Mouse (Mus musculus): Measurements from ENCODE around the gene Sf3b3. TPM values are rescaled to one million over a fixed set of nuclear protein-coding genes. Genes with fewer than 3 reads are reported as not detected.

Gene Sf3b3
- polyA plus RNA-seq, 1 experiment from 2014 or later = 75.4 TPM

DNA sequence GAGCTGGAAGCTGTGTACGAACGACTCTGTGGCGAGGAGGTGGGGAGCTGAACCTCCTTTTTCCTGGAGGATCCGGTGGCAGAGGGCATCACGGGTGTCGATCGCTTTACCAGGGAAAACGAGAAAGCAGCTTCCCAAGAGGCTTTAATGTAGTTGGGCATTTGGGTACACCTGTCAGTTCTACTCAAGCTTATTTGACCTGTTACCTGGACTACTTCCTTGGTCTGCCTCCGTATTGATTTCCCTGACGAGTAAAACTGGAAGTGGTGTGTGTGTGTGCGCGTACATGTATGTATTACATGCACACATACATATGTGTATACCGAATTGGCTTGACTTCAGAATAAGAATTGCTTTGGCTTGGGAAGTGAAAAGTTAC is 573 bp upstream of the Sf3b3 start:
- DNase-seq (no peak), ATAC-seq (ENCODE audit: low read depth) (peak; percentile 37)
- Histone ChIP-seq H3K36me3 (peaks cover 53% of the 10 kb centered on the region), H3K27me3 (no peaks in the 10 kb centered on the region), H3K4me1 (replicated peaks) (peaks cover 41% of the 10 kb centered on the region), H3K4me2 (peak overlapping the region; percentile 87), H3K4me3 (replicated peaks) (peak overlapping the region; percentile 83), H3K9ac (peak overlapping the region; percentile 93), H3K27ac (peak overlapping the region; percentile 83), H3K9me3 (replicated peaks) (no peaks in the 10 kb centered on the region)
- WGBS (ENCODE audit: insufficient replicate concordance) = under 1% methylated on average over 13 of the region's 13 CpGs

DNA sequence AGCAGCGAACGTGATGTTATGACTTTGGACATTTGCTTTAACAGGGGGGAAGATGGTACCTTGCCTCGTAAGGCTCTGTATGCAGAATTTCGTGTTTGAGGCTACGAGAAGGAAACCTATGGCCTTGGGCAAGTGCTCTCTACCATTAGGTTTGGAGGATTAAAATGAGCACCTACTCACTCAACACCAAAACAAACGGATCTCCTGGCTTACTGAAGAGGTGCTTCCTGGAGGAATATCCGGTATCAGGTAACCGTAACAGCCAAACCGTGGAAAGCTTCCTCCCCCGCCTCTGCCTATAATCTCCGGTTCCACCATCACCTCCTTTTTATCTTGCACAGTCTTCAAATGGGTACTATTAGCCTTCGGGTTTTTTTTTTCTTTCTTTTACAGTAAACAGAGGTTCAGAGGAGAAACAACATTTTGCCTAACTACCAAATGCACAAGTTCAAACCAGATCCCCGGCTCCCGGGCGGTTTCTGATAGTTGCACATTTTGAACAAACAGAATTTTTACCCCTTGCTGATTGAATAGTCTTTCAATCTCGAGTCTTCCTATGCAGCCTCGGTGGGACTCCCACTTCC is 674 bp downstream of the Sf3b3 start:
- H3K27ac ChIP-seq = peak overlapping the region; percentile 83
- peak overlapping the region; percentile 89 for H3K4me2 ChIP-seq
- H3K36me3 ChIP-seq = peaks cover 52% of the 10 kb centered on the region
- H3K4me3 ChIP-seq (replicated peaks) = peak overlapping the region; percentile 83
- ATAC-seq (ENCODE audit: low read depth) = peak; percentile 7; the same call in 1 of the 2 replicates
- H3K9me3 ChIP-seq (replicated peaks) = no peaks in the 10 kb centered on the region
- peak overlapping the region; percentile 93 for H3K9ac ChIP-seq
- no peaks in the 10 kb centered on the region for H3K27me3 ChIP-seq
- WGBS (ENCODE audit: insufficient replicate concordance) = 2% methylated on average over 17 of the region's 17 CpGs
- no peak for DNase-seq
- H3K4me1 ChIP-seq (replicated peaks) = peaks cover 43% of the 10 kb centered on the region

DNA sequence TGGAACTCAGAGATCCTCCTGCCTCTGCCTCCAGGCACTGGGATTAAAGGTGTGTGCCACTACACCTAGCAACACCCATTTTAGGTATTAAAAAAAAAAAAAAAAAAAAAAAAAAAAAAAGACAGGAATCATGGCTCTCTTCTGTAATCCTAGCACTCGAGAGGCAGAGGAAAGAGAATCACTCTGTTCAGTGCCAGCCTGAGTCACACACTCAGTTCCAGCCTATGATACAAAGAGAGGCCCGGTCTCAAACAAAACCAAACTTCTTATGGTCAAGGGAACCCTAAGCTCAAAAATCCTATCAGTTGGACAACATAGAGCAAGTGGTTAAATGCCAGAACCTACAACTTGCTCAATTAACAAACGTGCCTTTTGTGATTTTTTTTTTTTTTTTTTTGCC is 1.6 kb downstream of the Sf3b3 start:
- H3K9ac ChIP-seq = peak overlapping the region; percentile 93
- H3K27ac ChIP-seq = no peak overlapping the region
- H3K4me2 ChIP-seq = peak overlapping the region; percentile 89

DNA sequence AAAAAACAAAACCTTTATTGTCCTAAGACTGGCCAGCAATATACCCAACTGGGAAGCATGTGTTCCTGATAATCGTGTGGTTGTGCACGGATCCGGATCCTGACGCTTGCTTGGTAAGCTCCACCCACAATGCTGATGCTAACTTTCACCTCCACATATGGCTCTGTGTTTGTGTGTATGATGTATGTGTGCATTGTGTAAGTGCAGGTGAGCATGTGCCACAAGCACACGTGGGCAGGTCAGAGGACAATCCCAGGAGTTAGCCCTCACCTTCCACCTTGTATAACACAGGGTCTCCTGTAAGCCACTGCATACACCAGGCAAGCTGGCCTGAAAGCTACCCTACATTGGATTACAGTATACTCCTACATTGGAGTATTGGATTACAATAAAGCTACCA is 3.4 kb downstream of the Sf3b3 start:
- Histone ChIP-seq H3K4me2 (0 out of 2 replicates have a peak overlapping the region, but pooled peaks have one; percentile 89), H3K9ac (no peak overlapping the region; the same call in 1 of the 2 replicates), H3K27me3 (no peaks in the 10 kb centered on the region), H3K36me3 (peaks cover 63% of the 10 kb centered on the region), H3K4me3 (replicated peaks) (no peak overlapping the region), H3K4me1 (replicated peaks) (peaks cover 34% of the 10 kb centered on the region), H3K9me3 (replicated peaks) (no peaks in the 10 kb centered on the region), H3K27ac (no peak overlapping the region)
- DNase-seq (no peak), ATAC-seq (ENCODE audit: low read depth) (no peak)
- WGBS (ENCODE audit: insufficient replicate concordance) = 79% methylated on average over 5 of the region's 5 CpGs

More for the DNA sequence above, 1.6 kb downstream of the Sf3b3 start:
- H3K4me1 ChIP-seq (replicated peaks) = peaks cover 43% of the 10 kb centered on the region
- DNase-seq (no peak), ATAC-seq (ENCODE audit: low read depth) (no peak)
- H3K9me3 ChIP-seq (replicated peaks) = no peaks in the 10 kb centered on the region
- H3K36me3 ChIP-seq = peaks cover 52% of the 10 kb centered on the region
- WGBS (ENCODE audit: insufficient replicate concordance) = 60% methylated on average over 3 of the region's 3 CpGs
- H3K4me3 ChIP-seq (replicated peaks) = peak overlapping the region; percentile 83
- H3K27me3 ChIP-seq = no peaks in the 10 kb centered on the region

DNA sequence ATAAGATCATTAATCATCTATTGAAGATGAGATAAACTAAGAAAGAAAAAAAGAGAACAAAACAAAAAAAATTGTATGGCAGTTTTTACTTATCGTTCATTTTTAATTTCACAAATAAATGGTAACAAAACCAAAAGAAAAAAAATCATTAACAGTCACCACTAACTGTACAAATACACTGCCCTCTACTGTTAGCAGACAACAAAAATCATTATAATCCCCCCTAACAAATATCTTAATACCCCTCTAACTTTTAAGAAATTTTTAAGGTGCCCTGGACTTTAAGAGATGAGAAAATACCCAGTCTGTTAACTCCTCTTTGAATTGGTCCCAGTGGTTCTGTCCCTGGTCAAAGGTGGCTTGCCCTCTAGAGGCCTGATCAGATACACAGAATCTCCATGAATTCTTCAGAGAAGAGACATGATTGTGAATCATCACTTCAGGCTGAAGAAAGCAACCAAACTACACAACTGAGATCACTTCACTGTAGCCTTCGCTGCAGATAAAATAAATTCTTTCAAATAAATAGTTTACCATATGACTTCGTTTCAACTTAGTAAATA is 4.5 kb downstream of the Sf3b3 start:
- H3K9me3 ChIP-seq (replicated peaks) = no peaks in the 10 kb centered on the region
- H3K4me3 ChIP-seq (replicated peaks) = no peak overlapping the region
- H3K9ac ChIP-seq = no peak overlapping the region
- peaks cover 27% of the 10 kb centered on the region for H3K4me1 ChIP-seq (replicated peaks)
- no peak for DNase-seq
- H3K27ac ChIP-seq = no peak overlapping the region
- peaks cover 75% of the 10 kb centered on the region for H3K36me3 ChIP-seq
- no peaks in the 10 kb centered on the region for H3K27me3 ChIP-seq
- ATAC-seq (ENCODE audit: low read depth) = no peak
- WGBS (ENCODE audit: insufficient replicate concordance) = 83% methylated on average over 3 of the region's 3 CpGs
- H3K4me2 ChIP-seq = no peak overlapping the region

DNA sequence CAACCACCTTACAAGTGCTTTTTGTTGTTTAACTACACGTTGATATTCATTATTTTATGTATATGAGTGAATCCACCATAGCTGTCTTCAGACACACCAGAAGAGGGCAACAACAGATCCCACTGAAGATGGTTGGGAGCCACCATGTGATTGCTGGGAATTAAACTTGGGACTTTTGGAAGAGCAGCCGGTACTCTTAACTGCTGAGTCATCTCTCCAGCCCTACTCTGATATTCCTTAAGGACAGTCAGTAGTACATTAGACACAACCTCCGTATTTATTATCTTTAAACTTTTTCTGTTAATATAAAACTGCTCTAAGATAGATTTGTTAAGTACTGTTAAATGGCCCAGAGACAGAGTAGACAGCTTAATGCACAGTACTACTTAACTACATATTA is 14.6 kb downstream of the Sf3b3 start:
- no peaks in the 10 kb centered on the region for H3K4me1 ChIP-seq (replicated peaks)
- H3K9me3 ChIP-seq (replicated peaks) = no peaks in the 10 kb centered on the region
- no peaks in the 10 kb centered on the region for H3K27me3 ChIP-seq
- DNase-seq = no peak
- WGBS (ENCODE audit: insufficient replicate concordance) = 85% methylated on average over 3 of the region's 3 CpGs
- no peak overlapping the region for H3K4me3 ChIP-seq (replicated peaks)
- peaks cover 97% of the 10 kb centered on the region for H3K36me3 ChIP-seq
- no peak overlapping the region for H3K27ac ChIP-seq
- H3K9ac ChIP-seq = no peak overlapping the region
- no peak overlapping the region for H3K4me2 ChIP-seq
- ATAC-seq (ENCODE audit: low read depth) = no peak

DNA sequence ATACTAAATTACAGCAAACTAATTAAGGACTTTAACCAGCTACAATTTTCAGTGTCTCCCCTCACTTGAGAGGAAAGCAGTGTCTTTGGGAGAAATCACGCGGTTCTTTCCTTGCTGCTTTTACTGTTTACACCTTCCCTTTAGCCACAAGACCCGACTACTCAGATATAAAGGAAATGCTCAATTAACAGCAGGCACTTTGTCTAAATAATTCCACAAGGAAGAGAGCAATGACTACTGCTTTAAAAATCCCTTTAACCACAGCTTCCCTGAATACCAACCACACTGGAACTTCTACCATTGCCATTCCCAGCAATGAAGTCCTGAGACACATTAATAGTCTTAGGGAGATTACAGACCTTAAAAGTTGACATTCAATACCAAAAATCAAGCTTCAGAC is 18.1 kb downstream of the Sf3b3 start:
- Histone ChIP-seq H3K9ac (no peak overlapping the region), H3K4me2 (no peak overlapping the region), H3K27me3 (no peaks in the 10 kb centered on the region), H3K9me3 (replicated peaks) (no peaks in the 10 kb centered on the region), H3K36me3 (peaks cover 98% of the 10 kb centered on the region), H3K4me3 (replicated peaks) (no peak overlapping the region), H3K27ac (no peak overlapping the region), H3K4me1 (replicated peaks) (no peaks in the 10 kb centered on the region)
- 82% methylated on average over 3 of the region's 3 CpGs for WGBS (ENCODE audit: insufficient replicate concordance)
- no peak for DNase-seq
- no peak for ATAC-seq (ENCODE audit: low read depth)

DNA sequence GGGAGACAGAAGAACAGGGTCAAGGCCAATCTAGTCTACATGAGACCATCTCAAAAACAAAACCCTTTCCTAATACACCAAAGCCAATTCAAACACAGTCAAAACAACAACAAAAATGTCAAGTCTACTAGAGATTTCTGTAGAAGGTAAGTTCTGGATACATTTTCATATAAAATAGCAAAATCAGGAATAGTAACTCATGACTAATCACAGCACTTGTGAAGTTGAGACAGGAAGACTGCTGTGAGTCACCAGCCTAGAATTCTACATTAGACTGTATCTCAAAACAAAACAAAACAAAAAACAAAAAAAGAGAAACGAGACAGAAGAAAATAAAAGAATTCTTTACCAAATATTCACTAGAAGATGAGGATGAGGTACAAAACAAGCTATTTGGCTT is 21.7 kb downstream of the Sf3b3 start:
- Histone ChIP-seq H3K9me3 (replicated peaks) (no peaks in the 10 kb centered on the region), H3K27ac (no peak overlapping the region), H3K4me3 (replicated peaks) (no peak overlapping the region), H3K4me2 (no peak overlapping the region), H3K4me1 (replicated peaks) (no peaks in the 10 kb centered on the region), H3K9ac (no peak overlapping the region), H3K36me3 (peaks cover 100% of the 10 kb centered on the region), H3K27me3 (no peaks in the 10 kb centered on the region)
- 74% methylated on average over 1 of the region's 1 CpGs for WGBS (ENCODE audit: insufficient replicate concordance)
- ATAC-seq (ENCODE audit: low read depth) (no peak), DNase-seq (no peak)

DNA sequence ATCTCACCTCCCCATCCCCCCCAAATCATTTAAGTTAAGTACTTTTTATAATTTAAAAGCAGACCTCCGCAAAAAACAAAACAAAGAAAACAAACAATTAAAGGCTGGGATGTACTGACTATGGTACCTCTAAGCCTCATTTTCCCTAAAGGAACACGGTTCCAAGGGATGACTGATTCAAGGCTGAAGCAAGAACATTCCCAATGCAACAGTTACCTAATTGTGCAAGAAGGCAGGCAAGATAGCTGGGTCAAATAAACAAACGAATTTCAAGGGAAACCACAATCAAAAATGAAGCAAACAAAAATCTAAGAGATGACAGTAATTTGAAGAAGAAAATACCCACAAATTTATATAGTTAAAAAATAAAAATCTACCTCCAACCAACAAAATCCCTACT is 24.6 kb downstream of the Sf3b3 start:
- Histone ChIP-seq H3K9ac (no peak overlapping the region), H3K4me2 (no peak overlapping the region), H3K27me3 (no peaks in the 10 kb centered on the region), H3K27ac (no peak overlapping the region), H3K4me3 (replicated peaks) (no peak overlapping the region), H3K9me3 (replicated peaks) (no peaks in the 10 kb centered on the region), H3K36me3 (peaks cover 100% of the 10 kb centered on the region), H3K4me1 (replicated peaks) (no peaks in the 10 kb centered on the region)
- ATAC-seq (ENCODE audit: low read depth) = no peak
- WGBS (ENCODE audit: insufficient replicate concordance) = 76% methylated on average over 3 of the region's 3 CpGs
- no peak for DNase-seq

DNA sequence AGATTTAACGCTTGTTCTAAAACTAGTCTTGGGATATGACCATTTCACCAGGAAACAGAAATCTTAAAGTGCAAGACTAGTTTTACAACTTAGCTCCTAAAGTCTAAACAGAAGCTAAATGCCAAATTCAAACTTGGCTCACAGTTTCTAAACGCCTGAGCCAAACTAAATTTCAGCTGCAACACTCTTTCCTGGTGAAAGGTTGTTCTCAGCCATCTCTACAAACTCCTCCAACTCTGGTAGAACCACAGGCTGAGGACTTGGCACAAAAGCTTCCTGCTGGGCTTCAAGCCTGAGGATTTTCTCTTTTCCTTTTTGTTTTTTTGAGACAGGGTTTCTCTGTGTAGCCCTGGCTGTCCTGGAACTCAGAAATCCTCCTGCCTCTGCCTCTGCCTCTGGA is 26.3 kb downstream of the Sf3b3 start:
- no peaks in the 10 kb centered on the region for H3K9me3 ChIP-seq (replicated peaks)
- H3K27ac ChIP-seq = no peak overlapping the region
- no peak overlapping the region for H3K4me2 ChIP-seq
- no peak overlapping the region for H3K9ac ChIP-seq
- H3K27me3 ChIP-seq = no peaks in the 10 kb centered on the region
- WGBS (ENCODE audit: insufficient replicate concordance) = 85% methylated on average over 2 of the region's 2 CpGs
- no peak overlapping the region for H3K4me3 ChIP-seq (replicated peaks)
- ATAC-seq (ENCODE audit: low read depth) (no peak), DNase-seq (no peak)
- no peaks in the 10 kb centered on the region for H3K4me1 ChIP-seq (replicated peaks)
- H3K36me3 ChIP-seq = peaks cover 100% of the 10 kb centered on the region

DNA sequence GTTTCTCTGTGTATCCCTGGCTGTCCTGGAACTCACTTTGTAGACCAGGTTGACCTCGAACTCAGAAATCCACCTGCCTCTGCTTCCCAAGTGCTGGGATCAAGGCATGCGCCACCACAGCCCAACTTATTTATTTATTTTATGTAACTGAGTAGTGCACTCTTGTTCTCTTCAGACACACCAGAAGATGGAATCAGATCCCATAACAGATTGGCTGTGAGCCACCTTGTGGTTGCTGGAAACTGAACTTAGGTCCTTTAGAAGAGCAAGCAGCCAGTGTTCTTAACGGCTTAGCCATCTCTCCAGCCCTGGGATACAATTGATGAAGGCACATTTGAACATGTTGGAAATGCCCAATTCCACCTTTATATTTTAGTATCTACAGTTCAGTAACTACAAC is 28.0 kb downstream of the Sf3b3 start:
- no peak for DNase-seq
- no peak overlapping the region for H3K27ac ChIP-seq
- WGBS (ENCODE audit: insufficient replicate concordance) = 87% methylated on average over 3 of the region's 3 CpGs
- no peak overlapping the region for H3K4me2 ChIP-seq
- peaks cover 100% of the 10 kb centered on the region for H3K36me3 ChIP-seq
- no peaks in the 10 kb centered on the region for H3K9me3 ChIP-seq (replicated peaks)
- no peaks in the 10 kb centered on the region for H3K4me1 ChIP-seq (replicated peaks)
- ATAC-seq (ENCODE audit: low read depth) = no peak
- H3K4me3 ChIP-seq (replicated peaks) = no peak overlapping the region
- no peak overlapping the region for H3K9ac ChIP-seq
- H3K27me3 ChIP-seq = no peaks in the 10 kb centered on the region

DNA sequence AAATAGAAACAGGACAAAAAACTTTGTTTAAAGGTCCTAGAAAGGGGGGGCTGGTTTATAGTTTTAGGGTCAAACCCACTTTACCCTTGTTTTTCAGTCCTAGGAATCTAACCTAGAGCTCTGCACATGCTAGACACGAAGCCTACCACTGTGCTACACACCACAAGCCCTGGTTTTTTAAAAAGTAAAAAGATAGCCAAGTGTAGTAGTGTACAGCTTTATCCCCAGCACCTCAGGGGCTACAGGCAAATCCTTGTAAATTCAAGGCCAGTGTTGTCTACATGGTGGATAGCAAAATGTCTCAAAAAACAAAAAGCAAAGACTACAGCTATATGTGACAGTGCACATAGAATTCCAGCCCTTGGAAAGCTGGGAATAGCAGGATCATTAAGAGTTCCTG is 29.6 kb downstream of the Sf3b3 start:
- no peaks in the 10 kb centered on the region for H3K9me3 ChIP-seq (replicated peaks)
- H3K4me2 ChIP-seq = no peak overlapping the region
- peaks cover 100% of the 10 kb centered on the region for H3K36me3 ChIP-seq
- no peak overlapping the region for H3K4me3 ChIP-seq (replicated peaks)
- no peak overlapping the region for H3K9ac ChIP-seq
- no peaks in the 10 kb centered on the region for H3K27me3 ChIP-seq
- 80% methylated on average over 1 of the region's 1 CpGs for whole genome bisulfite sequencing (ENCODE audit: insufficient replicate concordance)
- no peak for ATAC-seq (ENCODE audit: low read depth)
- H3K4me1 ChIP-seq (replicated peaks) = no peaks in the 10 kb centered on the region
- no peak for DNase-seq
- H3K27ac ChIP-seq = no peak overlapping the region

All from liver, embryonic 13.5 days (tissue).